Mouse (Mus musculus): Measurements from ENCODE around the gene Tmem128.
A peak's percentile ranks its signal among the peaks of the same experiment; 100 is the strongest.

Gene Tmem128

GRCm38 (mm10) chr5:38277936-38278600 is 18.1 kb downstream of the Tmem128 start:
- no peak for DNase-seq (ENCODE audit: low spot score in 2 of 2)

DNA sequence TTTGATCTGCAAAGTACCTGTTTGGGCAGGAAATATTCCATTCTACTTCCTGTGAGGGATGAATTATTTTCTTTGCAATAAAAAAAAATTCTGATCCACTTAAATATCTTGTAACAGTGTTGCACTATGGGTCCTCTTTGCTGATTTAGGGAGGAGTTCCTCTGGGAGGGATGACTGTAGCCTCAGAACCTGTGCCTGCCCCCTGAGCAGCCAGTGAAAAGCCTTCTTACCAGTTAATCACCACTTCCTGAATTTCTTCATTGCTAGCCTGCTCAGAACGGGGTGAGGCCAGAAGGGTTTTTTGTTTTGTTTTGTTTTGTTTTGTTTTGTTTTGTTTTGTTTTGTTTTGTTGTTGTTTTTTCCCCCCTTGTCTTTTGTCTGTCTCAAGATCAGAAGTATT is 20.1 kb downstream of the Tmem128 start:
- no peak for DNase-seq (ENCODE audit: low spot score in 2 of 2)

DNA sequence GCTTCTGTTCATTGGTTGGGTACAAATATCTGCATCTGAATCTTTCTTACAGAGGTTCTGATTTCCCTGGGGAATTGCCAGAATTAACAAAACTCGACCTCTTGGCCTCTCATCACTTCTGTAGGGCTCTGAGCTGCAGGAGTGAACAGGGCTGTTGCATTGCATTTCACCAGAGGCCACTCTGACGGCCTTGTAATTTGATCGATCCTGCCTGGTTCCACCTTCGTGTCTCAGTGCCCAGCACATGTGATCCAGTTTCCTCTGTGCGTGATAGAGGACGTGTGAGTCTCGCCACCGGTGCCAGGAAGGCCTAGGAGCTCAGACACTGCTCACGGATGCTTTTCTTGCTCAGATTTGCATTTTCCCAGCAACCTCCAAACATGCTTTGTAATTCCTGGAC is 25.7 kb downstream of the Tmem128 start:
- no peak for DNase-seq (ENCODE audit: low spot score in 2 of 2)

GRCm38 (mm10) chr5:38288476-38288875 is 28.5 kb downstream of the Tmem128 start:
- DNase-seq (ENCODE audit: low spot score in 2 of 2): no peak

DNA sequence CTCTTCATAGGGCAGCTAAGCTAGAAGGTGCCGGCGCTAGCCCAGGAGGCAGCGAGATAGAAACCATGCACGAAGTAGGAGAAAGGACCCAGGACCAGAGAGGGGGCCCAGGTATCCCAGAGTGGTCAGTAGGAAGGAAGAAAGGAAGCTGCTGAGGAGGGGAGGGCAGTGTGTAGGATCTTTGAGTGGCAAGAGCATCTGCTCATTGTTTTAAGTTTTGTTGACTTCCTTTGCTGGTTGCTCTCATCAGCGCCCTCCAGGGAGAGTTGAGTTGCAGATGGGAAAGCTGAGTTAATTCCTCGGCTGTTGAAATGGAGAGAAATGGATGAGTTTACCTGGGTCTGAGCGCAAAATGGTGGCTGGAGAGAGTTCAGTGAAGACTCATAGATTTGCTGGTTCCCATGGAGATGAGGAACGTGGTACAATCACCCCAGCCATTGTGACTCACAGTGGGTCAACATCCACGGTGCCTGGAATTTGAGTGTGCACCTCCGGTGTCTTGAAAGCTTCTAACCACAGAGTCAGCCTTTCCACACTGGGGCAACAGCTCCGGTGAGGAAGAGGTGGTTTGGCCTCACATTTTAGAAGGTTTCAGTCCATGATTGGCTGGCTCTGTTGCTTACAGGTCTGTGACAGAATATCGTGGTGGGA is 41.9 kb downstream of the Tmem128 start:
- no peak for DNase-seq (ENCODE audit: low spot score in 2 of 2)

DNA sequence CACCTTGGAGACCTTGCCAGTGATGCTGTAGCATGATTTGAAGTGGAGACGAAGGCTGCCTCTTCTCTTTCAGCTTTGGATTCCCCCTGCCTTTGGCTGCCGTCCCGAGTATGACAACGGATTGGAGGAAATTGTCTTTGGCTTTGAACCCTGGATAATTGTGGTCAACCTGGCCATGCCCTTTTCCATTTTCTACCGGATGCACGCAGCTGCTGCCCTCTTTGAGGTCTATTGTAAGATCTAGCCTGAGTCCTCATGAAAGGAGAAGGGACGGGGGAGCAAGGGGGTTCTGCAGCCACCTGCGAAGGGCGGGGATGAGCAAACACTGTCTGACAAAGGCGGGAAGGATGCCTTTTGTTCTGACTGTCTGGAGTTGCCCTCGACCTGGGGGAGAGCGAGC is 42.7 kb downstream of the Tmem128 start:
- no peak for DNase-seq (ENCODE audit: low spot score in 2 of 2)

- no peak for DNase-seq (ENCODE audit: low spot score in 2 of 2)
These were observed 45.3 kb downstream of the Tmem128 start for GRCm38 (mm10) chr5:38305241-38305640.

DNA sequence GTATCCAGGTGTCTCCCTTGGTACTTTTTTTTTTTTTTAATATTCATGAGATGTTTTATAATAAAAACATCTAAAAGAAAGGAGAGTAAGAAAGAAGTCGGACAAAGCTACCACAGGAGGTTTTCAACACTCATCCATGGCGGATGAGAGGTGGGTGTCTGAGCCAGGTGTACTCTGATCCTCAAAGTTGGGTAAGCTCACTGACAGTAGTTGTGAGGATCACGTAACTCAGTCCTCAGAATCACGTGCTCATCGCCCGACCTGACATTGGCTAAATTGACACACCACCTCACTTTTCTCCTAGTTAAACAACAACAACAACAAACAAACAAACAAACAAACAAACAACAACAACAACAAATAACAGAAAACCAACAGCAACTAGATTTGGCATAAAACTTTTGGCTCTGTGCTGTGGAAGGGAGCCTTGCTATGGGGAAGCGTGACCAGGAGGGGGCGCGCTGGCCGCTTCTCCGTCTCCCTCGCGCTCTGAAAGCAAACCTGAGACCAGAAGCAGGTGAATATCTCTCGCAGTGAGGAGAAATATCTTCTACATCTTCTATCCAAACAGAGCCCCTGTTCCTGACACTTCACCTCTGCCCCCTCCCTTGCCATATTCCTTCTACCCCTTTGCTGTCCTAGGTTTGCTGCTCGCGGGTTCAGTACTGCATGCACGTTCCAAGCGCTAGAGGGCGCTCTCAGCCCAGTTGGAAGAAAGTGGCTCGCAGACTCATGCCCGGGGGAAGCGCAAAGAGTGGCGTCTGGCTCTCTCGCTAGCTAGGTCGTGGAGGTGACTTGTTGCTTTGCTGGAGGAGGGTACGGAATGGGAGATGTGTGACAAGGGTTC is 47.5 kb downstream of the Tmem128 start:
- peak; percentile 76 to 88 for DNase-seq (ENCODE audit: low spot score in 2 of 2)

DNA sequence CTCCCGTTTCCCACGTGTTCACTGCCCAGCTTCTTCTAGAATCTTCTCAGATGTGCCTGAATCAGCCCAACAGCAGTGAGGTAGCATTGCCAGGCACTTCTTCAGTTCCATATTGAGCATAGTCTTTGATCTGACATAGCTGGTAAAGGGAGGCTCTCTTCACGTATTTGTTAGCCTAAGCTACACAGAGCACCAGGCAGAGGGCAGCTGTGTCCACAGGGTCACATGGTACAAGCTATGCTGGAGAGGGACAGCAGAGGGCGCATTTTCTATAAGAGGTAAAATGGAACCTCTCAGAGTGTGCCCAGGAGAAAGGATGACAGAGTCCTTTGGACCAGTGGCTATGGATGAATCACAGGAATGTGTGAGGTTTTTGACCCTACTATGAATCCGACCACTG is 48.9 kb downstream of the Tmem128 start:
- peak; percentile 21 to 70 for DNase-seq (ENCODE audit: low spot score in 2 of 2)

- DNase-seq (ENCODE audit: low spot score in 2 of 2): no peak
These were observed 49.8 kb downstream of the Tmem128 start for GRCm38 (mm10) chr5:38309795-38310194.

Data from spleen, postnatal 10 days (tissue).